ENCODE assay signal across 17 mouse cellular contexts in genomic region chr8:92439713-92440436, GRCm38 (mm10).
DNase-seq lines count a peak whose midpoint lies in the region; ATAC-seq lines count a peak whose summit lies in the region.
"Had no signal": no experiment of that assay in that cellular context is flagged by ENCODE, and none has a peak within 500 bp of the region (broad histone marks: within the 10 kb centered on the region; RNA-seq: fewer than 3 reads in every experiment).

No protein-coding gene starts in this region.

- H3K9ac ChIP-seq in hindbrain, embryonic 16.5 days (ENCODE audit: low read depth, low read length), result no peak overlapping the region
- no peak overlapping the region for H3K9ac ChIP-seq in hindbrain, embryonic 12.5 days
- no peak overlapping the region for H3K9ac ChIP-seq in kidney, embryonic 16.5 days (replicated peaks; ENCODE audit: low read length)
- H3K9ac ChIP-seq: neural tube, embryonic 13.5 days; stomach, embryonic 15.5 days had no signal

- H3K9me3 ChIP-seq in hindbrain, embryonic 16.5 days (ENCODE audit: control insufficient read depth, low read length), result no peaks in the 10 kb centered on the region
- no peaks in the 10 kb centered on the region for H3K9me3 ChIP-seq in hindbrain, embryonic 12.5 days (replicated peaks)
- no peaks in the 10 kb centered on the region for H3K9me3 ChIP-seq in kidney, embryonic 16.5 days (ENCODE audit: low read length)
- H3K9me3 ChIP-seq: heart, embryonic 10.5 days; neural tube, embryonic 13.5 days; stomach, embryonic 15.5 days had no signal

- DNase-seq in retina, postnatal 1 day, result peak; percentile 47
- DNase-seq in retina, embryonic 14.5 days (ENCODE audit: low spot score), result no peak
- DNase-seq in gastrocnemius, postnatal 4 days (ENCODE audit: low spot score in 2 of 2), result no peak
- DNase-seq in left cerebral cortex, adult 9 months (ENCODE audit: low spot score in 2 of 2), result no peak
- no peak for DNase-seq in c-Kit-positive CD71-positive TER-119-positive erythroid progenitor cells, embryonic 14.5 days (ENCODE audit: low spot score)
- DNase-seq: adrenal gland, postnatal 36 days; cerebellum, postnatal 10 days; embryo, embryonic 11 days; heart, postnatal 14 days; lung, postnatal 36 days had no signal

- H3K4me2 ChIP-seq in hindbrain, embryonic 16.5 days (ENCODE audit: low read length), result no peak overlapping the region
- no peak overlapping the region for H3K4me2 ChIP-seq in hindbrain, embryonic 12.5 days (replicated peaks)
- H3K4me2 ChIP-seq in kidney, embryonic 16.5 days (replicated peaks; ENCODE audit: low read depth, low read length), result peak overlapping the region; percentile 25; the same call in 1 of the 2 replicates
- H3K4me2 ChIP-seq: liver, embryonic 11.5 days; neural tube, embryonic 13.5 days; stomach, embryonic 15.5 days had no signal

- H3K36me3 ChIP-seq in hindbrain, embryonic 16.5 days (ENCODE audit: control insufficient read depth, insufficient read depth, low read length), result no peaks in the 10 kb centered on the region
- H3K36me3 ChIP-seq in hindbrain, embryonic 12.5 days, result no peaks in the 10 kb centered on the region
- H3K36me3 ChIP-seq in kidney, embryonic 16.5 days (ENCODE audit: insufficient read depth, low read length), result no peaks in the 10 kb centered on the region
- H3K36me3 ChIP-seq: heart, embryonic 10.5 days; neural tube, embryonic 13.5 days; stomach, embryonic 15.5 days had no signal

- H3K27ac ChIP-seq in hindbrain, embryonic 16.5 days (ENCODE audit: low read depth, low read length), result no peak overlapping the region
- H3K27ac ChIP-seq in hindbrain, embryonic 12.5 days, result no peak overlapping the region
- peak overlapping the region; percentile 81 for H3K27ac ChIP-seq in kidney, embryonic 16.5 days (ENCODE audit: low read length)
- H3K27ac ChIP-seq: heart, embryonic 10.5 days; neural tube, embryonic 13.5 days; stomach, embryonic 15.5 days had no signal

- peaks cover 7% of the 10 kb centered on the region for H3K4me1 ChIP-seq in hindbrain, embryonic 16.5 days (ENCODE audit: control insufficient read depth, insufficient read depth, low read depth, low read length)
- H3K4me1 ChIP-seq in hindbrain, embryonic 12.5 days, result no peaks in the 10 kb centered on the region; the same call in 1 of the 2 replicates
- H3K4me1 ChIP-seq in kidney, embryonic 16.5 days (ENCODE audit: insufficient read depth, low read length), result peaks cover 17% of the 10 kb centered on the region
- H3K4me1 ChIP-seq: heart, embryonic 10.5 days; stomach, embryonic 15.5 days had no signal

- H3K27me3 ChIP-seq in hindbrain, embryonic 16.5 days (replicated peaks; ENCODE audit: control insufficient read depth, insufficient read depth, low read length), result no peaks in the 10 kb centered on the region
- H3K27me3 ChIP-seq in hindbrain, embryonic 12.5 days, result 0 out of 2 replicates have a peak, but pooled peaks cover 3% of the 10 kb centered on the region
- no peaks in the 10 kb centered on the region; the same call in 1 of the 2 replicates for H3K27me3 ChIP-seq in kidney, embryonic 16.5 days (ENCODE audit: insufficient read depth, low read length)
- H3K27me3 ChIP-seq: stomach, embryonic 15.5 days had no signal

- H3K4me3 ChIP-seq in hindbrain, embryonic 16.5 days (ENCODE audit: low read length), result no peak overlapping the region
- H3K4me3 ChIP-seq in hindbrain, embryonic 12.5 days, result no peak overlapping the region
- H3K4me3 ChIP-seq in kidney, embryonic 16.5 days (ENCODE audit: low read length), result no peak overlapping the region
- H3K4me3 ChIP-seq: heart, embryonic 10.5 days; neural tube, embryonic 13.5 days; stomach, embryonic 15.5 days had no signal

- WGBS in hindbrain, embryonic 16.5 days, result 46% methylated on average over 9 of the region's 9 CpGs
- 62% methylated on average over 9 of the region's 9 CpGs for WGBS in hindbrain, embryonic 12.5 days
- 29% methylated on average over 9 of the region's 9 CpGs for WGBS in kidney, embryonic 16.5 days

- peak; percentile 45 for ATAC-seq in hindbrain, embryonic 16.5 days
- ATAC-seq in hindbrain, embryonic 12.5 days (ENCODE audit: low FRiP score), result no peak
- peak; percentile 94 for ATAC-seq in kidney, embryonic 16.5 days (ENCODE audit: low FRiP score, low TSS enrichment)
